Mouse (Mus musculus): ENCODE measurements at regions not wholly inside any gene's neighbourhood (a gene's known extent, or its start where the extent isn't known, plus 50 kb on each side); places are given as distances from the start of the nearest gene placed in this dataset.

DNA sequence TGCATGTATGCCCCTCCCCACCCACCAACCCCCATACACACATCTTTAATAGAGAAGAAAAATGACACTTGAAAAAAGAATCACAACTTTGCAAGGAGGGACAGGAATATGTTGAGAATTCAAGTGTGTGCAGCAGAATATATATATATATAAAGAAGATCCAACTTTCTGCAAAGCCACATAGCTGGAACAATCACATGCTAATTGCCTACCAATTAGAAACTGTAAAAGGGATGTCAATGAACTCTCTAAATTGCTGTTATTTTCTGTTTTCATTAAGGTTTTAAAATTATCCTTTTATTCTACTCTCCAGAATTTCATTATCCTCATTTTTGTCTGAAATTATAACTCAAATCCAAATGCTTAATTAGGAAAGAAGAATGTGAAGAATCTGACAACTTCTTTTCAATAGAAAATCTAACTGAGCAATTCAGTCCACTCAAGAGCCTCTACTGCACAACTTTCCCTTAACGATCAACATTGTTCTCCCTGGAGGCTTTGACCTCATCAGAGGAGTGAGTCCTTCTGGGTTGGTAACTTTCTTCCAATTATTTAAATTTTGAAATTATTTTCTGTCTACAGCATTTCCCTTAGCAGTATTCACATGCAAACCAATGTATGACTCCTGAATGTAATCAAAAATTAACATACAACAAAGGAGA is 610.2 kb downstream of the Gm9008 start:
- DNase-seq, result no peak

DNA sequence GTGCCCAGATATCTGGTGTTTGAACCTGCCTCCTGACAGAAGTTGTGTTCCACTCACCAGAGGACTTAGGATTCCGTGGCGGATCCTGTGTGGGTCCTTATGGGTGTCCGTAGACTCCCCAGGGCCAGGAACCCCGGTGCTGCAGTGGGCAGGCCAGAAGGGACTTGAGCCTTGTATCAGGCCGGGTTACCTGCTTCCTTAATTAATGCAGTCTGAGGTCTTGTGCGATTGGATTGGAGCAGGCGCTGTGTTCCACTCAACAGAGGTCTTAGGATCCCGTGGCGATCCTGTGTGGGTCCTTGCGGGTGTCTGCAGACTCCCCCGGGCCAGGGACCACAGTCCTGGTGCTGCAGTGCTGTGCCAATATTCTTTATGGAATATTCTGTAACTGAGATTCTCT is 631.3 kb downstream of the Gm9008 start:
- DNase-seq, result peak; percentile 63
